Mouse (Mus musculus) heart, adult 2 months (tissue): ENCODE data around the gene Bod1l.

Experiments
- CTCF ChIP-seq: fragments of 200-600 bp; IDR thresholded peaks from 2 replicates; pipeline ENCODE4 v1.8.1; 2022; ENCODE audit warnings: antibody characterized with exemption, mild to moderate bottlenecking, moderate library complexity
- POLR2A ChIP-seq: fragments of 200-500 bp; IDR thresholded peaks from 2 replicates; pipeline ENCODE4 v1.6.1; 2011; ENCODE audit warnings: mild to moderate bottlenecking, low read depth, low read length, control low read depth; ENCODE audit not compliant: insufficient read depth

DNA sequence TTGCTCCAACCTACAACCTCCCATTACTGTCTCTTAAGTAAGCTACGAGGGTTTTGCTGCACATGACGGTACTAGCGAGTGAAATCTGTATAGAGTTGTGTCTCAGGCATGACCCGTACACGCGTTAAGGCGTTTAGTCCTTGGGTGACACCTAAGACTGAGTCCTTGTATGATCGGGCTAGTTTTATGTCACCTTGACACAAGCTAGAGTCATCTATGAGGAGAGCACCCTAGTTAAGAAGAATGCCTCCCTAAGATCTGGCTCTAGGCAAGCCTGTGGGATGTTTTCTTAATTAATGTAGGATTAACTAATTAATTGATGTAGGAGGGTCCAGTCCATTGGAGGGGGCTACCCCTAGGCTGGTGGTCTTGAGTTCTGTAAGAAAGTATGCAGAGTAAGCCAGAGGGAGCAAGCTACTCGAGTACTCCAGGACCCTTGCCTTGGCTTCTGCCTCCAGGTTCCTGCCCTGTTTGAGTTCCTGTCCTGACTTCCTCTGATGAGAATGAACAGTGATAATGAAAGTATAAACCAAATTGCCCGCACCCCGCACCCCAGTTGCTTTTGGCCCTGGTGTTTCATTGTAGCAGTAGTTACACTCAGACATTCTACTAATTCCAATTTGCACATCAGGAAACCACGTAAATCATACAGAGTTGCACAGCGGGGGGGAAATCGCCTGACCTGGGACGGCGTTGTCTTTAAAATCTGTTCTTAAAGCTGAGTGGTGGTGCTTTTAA lies 874 bp upstream of the Bod1l start:
- TF ChIP-seq CTCF (no peak), POLR2A (no peak)
